Mouse (Mus musculus): ENCODE measurements around the gene Abcd4. TPM values are rescaled to one million over a fixed set of nuclear protein-coding genes. Genes with fewer than 3 reads are reported as not detected.

Abcd4 gene
- polyA plus RNA-seq, 1 experiment from 2014 or later: 9.7 TPM

DNA sequence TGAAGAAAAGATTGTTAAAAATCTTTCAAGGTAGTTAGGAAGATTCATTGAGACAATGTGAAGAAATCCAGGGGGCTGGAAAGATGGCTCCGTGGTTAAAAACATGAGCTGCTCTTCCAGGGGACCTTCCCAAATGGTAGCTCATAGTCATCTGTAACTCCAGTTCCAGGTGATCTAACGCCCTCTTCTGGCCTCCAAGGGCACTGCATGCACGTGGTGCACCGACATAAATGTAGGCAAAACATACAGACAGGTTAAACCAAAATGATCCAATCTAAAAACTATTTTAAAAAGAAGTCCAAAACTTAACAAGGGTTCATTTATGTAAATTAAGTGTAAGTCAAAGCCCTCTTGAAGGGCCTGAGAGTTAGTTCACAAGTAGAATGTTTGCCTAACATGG, 54.7 kb downstream of the Abcd4 start:
- Histone ChIP-seq H3K9ac (ENCODE audit: low read length) (no peak overlapping the region), H3K4me2 (ENCODE audit: low read length) (no peak overlapping the region), H3K4me3 (ENCODE audit: control insufficient read depth in 1 of 2, insufficient read depth in 1 of 2, low read depth in 1 of 2, low read length in 2 of 2) (no peak overlapping the region), H3K36me3 (ENCODE audit: control insufficient read depth, insufficient read depth, low read length) (no peaks in the 10 kb centered on the region), H3K27ac (replicated peaks in 1 of 2; ENCODE audit: control insufficient read depth in 1 of 2, insufficient read depth in 1 of 2, low read depth in 2 of 2, low read length in 2 of 2) (no peak overlapping the region), H3K27me3 (ENCODE audit: control insufficient read depth, insufficient read depth, low read length) (peaks cover 9% of the 10 kb centered on the region), H3K9me3 (ENCODE audit: control insufficient read depth, low read length) (no peaks in the 10 kb centered on the region), H3K4me1 (ENCODE audit: control insufficient read depth in 2 of 2, insufficient read depth in 2 of 2, low read length in 2 of 2) (no peaks in the 10 kb centered on the region)
- no peak for ATAC-seq (ENCODE audit: insufficient number of reproducible peaks, insufficient read depth, low FRiP score, low read depth)
- 50% methylated on average over 4 of the region's 4 CpGs for WGBS

DNA sequence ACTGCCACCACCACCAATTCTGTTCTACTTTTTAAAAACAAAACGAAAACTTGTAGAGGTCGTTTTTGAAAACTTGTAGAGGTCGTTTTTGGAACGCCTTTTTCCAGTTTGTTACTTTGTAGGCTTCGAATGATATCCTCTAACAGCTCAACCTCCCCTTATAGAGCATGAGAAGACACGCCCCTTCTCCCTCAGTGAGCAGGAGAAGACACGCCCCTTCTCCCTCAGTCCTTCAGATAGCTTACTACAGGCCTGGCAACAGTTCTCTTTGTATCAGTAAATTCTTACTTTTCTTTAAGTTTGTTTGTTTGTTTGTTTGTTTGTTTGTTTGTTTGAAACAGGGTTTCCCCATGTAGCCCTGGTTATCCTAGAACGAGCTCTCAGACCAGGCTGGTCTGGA, 62.0 kb downstream of the Abcd4 start:
- Histone ChIP-seq H3K27me3 (ENCODE audit: control insufficient read depth, insufficient read depth, low read length) (no peaks in the 10 kb centered on the region), H3K9me3 (ENCODE audit: control insufficient read depth, low read length) (no peaks in the 10 kb centered on the region), H3K4me2 (ENCODE audit: low read length) (no peak overlapping the region), H3K4me3 (ENCODE audit: control insufficient read depth in 1 of 2, insufficient read depth in 1 of 2, low read depth in 1 of 2, low read length in 2 of 2) (no peak overlapping the region), H3K4me1 (ENCODE audit: control insufficient read depth in 2 of 2, insufficient read depth in 2 of 2, low read length in 2 of 2) (no peaks in the 10 kb centered on the region), H3K36me3 (ENCODE audit: control insufficient read depth, insufficient read depth, low read length) (no peaks in the 10 kb centered on the region), H3K9ac (ENCODE audit: low read length) (no peak overlapping the region), H3K27ac (replicated peaks in 1 of 2; ENCODE audit: control insufficient read depth in 1 of 2, insufficient read depth in 1 of 2, low read depth in 2 of 2, low read length in 2 of 2) (no peak overlapping the region)
- 44% methylated on average over 8 of the region's 8 CpGs for WGBS
- no peak for ATAC-seq (ENCODE audit: insufficient number of reproducible peaks, insufficient read depth, low FRiP score, low read depth)

Other genes with a start within 250 kb of the Abcd4 start
- gene Entpd5, start 208.4 kb downstream of the Abcd4 start, polyA plus RNA-seq (2014; fragmentation: Nextera tagmentation; extraction: Ambion mirVana): 33.2 and 37.9 TPM in 2 replicates
- 1.7 and 1.8 TPM in 2 replicates for gene Bbof1, start 208.3 kb downstream of the Abcd4 start, polyA plus RNA-seq (2014; fragmentation: Nextera tagmentation; extraction: Ambion mirVana)
- 19.1 and 20.3 TPM in 2 replicates for gene Rnf113a2, start 200.2 kb downstream of the Abcd4 start, polyA plus RNA-seq (2014; fragmentation: Nextera tagmentation; extraction: Ambion mirVana)
- 60.5 and 62.6 TPM in 2 replicates for gene Aldh6a1, start 166.4 kb downstream of the Abcd4 start, polyA plus RNA-seq (2014; fragmentation: Nextera tagmentation; extraction: Ambion mirVana)
- gene Lin52, start 166.0 kb downstream of the Abcd4 start, polyA plus RNA-seq (2014; fragmentation: Nextera tagmentation; extraction: Ambion mirVana): 14.2 and 14.7 TPM in 2 replicates
- not detected in 2 replicates for gene Vsx2, start 47.7 kb downstream of the Abcd4 start, polyA plus RNA-seq (2014; fragmentation: Nextera tagmentation; extraction: Ambion mirVana)
- gene Vrtn, start 23.6 kb upstream of the Abcd4 start, polyA plus RNA-seq (2014; fragmentation: Nextera tagmentation; extraction: Ambion mirVana): not detected in 2 replicates
- not detected in 2 replicates for gene Syndig1l, start 81.4 kb upstream of the Abcd4 start, polyA plus RNA-seq (2014; fragmentation: Nextera tagmentation; extraction: Ambion mirVana)
- 50.8 and 56.6 TPM in 2 replicates for gene Npc2, start 155.7 kb upstream of the Abcd4 start, polyA plus RNA-seq (2014; fragmentation: Nextera tagmentation; extraction: Ambion mirVana)
- 164 and 167 TPM in 2 replicates for gene Isca2, start 155.8 kb upstream of the Abcd4 start, polyA plus RNA-seq (2014; fragmentation: Nextera tagmentation; extraction: Ambion mirVana)